Mouse (Mus musculus) brain, embryonic 14.5 days (tissue): ENCODE measurements around the gene Gm8251.

ENCODE experiments used
- CTCF ChIP-seq: fragments of 200-500 bp; IDR thresholded peaks from 2 replicates; pipeline ENCODE4 v1.5.1; 2012; ENCODE audit warnings: inconsistent platforms, mild to moderate bottlenecking, moderate library complexity, borderline replicate concordance; ENCODE audit not compliant: insufficient read depth, insufficient read length; ENCODE audit errors: extremely low read depth
- POLR2A ChIP-seq: fragments of 200-500 bp; IDR thresholded peaks from 2 replicates; pipeline ENCODE4 v1.6.1; 2012; ENCODE audit warnings: mild to moderate bottlenecking, inconsistent platforms, borderline replicate concordance; ENCODE audit not compliant: poor library complexity, insufficient read depth, insufficient read length, severe bottlenecking; ENCODE audit errors: extremely low read depth

DNA sequence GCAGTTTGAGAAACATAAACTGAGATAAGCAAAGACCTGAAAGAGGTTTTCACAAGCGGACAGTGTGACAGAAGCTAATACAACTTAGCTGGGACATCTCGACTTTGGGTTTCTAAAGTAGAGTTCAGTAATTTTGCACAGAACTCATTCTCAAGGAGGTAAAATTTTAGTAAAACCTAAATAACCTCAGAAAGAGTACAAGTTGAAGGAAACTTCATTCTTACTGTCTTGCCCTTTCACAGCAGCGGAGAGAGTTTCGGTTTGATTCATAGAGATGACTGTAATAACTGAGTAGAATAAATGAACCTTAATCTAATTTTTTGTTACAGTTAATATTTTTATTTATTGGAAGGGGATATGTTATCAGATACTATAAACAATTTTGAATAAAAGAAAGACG is 28.8 kb downstream of the Gm8251 start:
- TF ChIP-seq POLR2A (no peak), CTCF (no peak)
